Mouse (Mus musculus) spleen, adult 2 months (tissue): ENCODE data around the gene 1110051M20Rik.

Experiments
- CTCF ChIP-seq: fragments of 200-500 bp; IDR thresholded peaks from 2 replicates; pipeline ENCODE4 v1.5.1; 2011; ENCODE audit warnings: mild to moderate bottlenecking, inconsistent platforms; ENCODE audit not compliant: insufficient read depth, insufficient read length, insufficient replicate concordance; ENCODE audit errors: extremely low read depth
- POLR2A ChIP-seq: fragments of 200-500 bp; IDR thresholded peaks from 2 replicates; pipeline ENCODE4 v1.6.1; 2011; ENCODE audit warnings: low read depth, low read length, inconsistent platforms

- no peak for TF ChIP-seq CTCF
- no peak for TF ChIP-seq POLR2A
Observed at GRCm38 (mm10) chr2:91453231-91454075, 8.9 kb upstream of the 1110051M20Rik start.
